10 mouse cellular contexts compared by ENCODE assay signal in the genomic region with DNA sequence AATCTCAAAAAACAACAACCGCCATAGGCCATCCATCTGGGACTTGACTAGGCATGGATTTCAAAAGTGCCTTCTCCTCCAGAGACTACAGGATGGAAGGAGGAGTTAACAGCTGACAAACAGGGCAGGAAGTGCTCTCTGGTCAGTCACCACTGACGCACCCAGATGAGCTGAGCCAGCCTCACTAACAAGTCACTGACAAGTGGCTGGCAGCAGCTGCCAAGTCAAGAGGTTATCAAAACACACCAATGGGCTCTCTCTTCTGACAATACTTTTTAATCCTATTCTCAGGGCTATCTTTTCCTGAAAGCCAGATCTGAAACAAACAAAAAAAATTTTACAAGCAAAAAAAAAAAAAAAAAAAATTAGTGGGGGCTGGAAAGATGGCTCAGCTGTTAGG. TPM values are rescaled to one million over a fixed set of nuclear protein-coding genes. Genes with fewer than 3 reads are reported as not detected.
DNase-seq lines count a peak whose midpoint lies in the region; ATAC-seq and TF ChIP-seq lines count a peak whose summit lies in the region.
"Had no signal": no experiment of that assay in that cellular context is flagged by ENCODE, and none has a peak within 500 bp of the region (broad histone marks: within the 10 kb centered on the region; RNA-seq: fewer than 3 reads in every experiment).

No protein-coding gene starts in this region.

- H3K27me3 ChIP-seq in lung, embryonic 14.5 days (ENCODE audit: insufficient read depth, low read length): peaks cover 11% of the 10 kb centered on the region
- peaks cover 26% of the 10 kb centered on the region; the same call in 1 of the 2 replicates for H3K27me3 ChIP-seq in heart, embryonic 10.5 days (ENCODE audit: insufficient read depth, poor library complexity, severe bottlenecking)
- 0 out of 2 replicates have a peak, but pooled peaks cover 6% of the 10 kb centered on the region for H3K27me3 ChIP-seq in forebrain, embryonic 14.5 days (replicated peaks; ENCODE audit: control insufficient read depth, insufficient read depth, low read length)

- peak; percentile 59 for DNase-seq in adrenal gland, postnatal 14 days
- no peak for DNase-seq in adrenal gland, postnatal 25 days
- DNase-seq in lung, embryonic 14.5 days: peak; percentile 53
- no peak for DNase-seq in lung, adult 2 months
- peak; percentile 81 for DNase-seq in heart, embryonic 10.5 days (ENCODE audit: low spot score)
- DNase-seq in layer of hippocampus, adult 18-20 months (ENCODE audit: low spot score in 2 of 2): no peak
- DNase-seq in forebrain, embryonic 14.5 days (ENCODE audit: low spot score): no peak
- DNase-seq in spleen, postnatal 4 days (ENCODE audit: low spot score in 2 of 2): no peak
- DNase-seq: thymus, postnatal 25 days had no signal

- no peaks in the 10 kb centered on the region for H3K36me3 ChIP-seq in lung, embryonic 14.5 days (ENCODE audit: insufficient read depth)
- H3K36me3 ChIP-seq in heart, embryonic 10.5 days: no peaks in the 10 kb centered on the region
- H3K36me3 ChIP-seq in forebrain, embryonic 14.5 days (ENCODE audit: control insufficient read depth, insufficient read depth, low read length): no peaks in the 10 kb centered on the region
- H3K36me3 ChIP-seq: embryonic facial prominence, embryonic 13.5 days had no signal

- H3K4me1 ChIP-seq in lung, embryonic 14.5 days (ENCODE audit: insufficient read depth): 0 out of 2 replicates have a peak, but pooled peaks cover 7% of the 10 kb centered on the region
- H3K4me1 ChIP-seq in lung, adult 2 months (ENCODE audit: control insufficient read depth, insufficient read depth, low read length): 0 out of 2 replicates have a peak, but pooled peaks cover 2% of the 10 kb centered on the region
- H3K4me1 ChIP-seq in heart, embryonic 10.5 days: peaks cover 35% of the 10 kb centered on the region
- peaks cover 7% of the 10 kb centered on the region; the same call in 1 of the 2 replicates for H3K4me1 ChIP-seq in forebrain, embryonic 14.5 days (ENCODE audit: control insufficient read depth, insufficient read depth, low read length)

- no peaks in the 10 kb centered on the region for H3K9me3 ChIP-seq in lung, embryonic 14.5 days (ENCODE audit: low read depth, low read length)
- no peaks in the 10 kb centered on the region for H3K9me3 ChIP-seq in heart, embryonic 10.5 days
- H3K9me3 ChIP-seq in forebrain, embryonic 14.5 days (replicated peaks; ENCODE audit: control insufficient read depth, low read length): no peaks in the 10 kb centered on the region
- H3K9me3 ChIP-seq: embryonic facial prominence, embryonic 13.5 days had no signal

- no peak for TF ChIP-seq CTCF in lung, embryonic 14.5 days (IDR thresholded peaks at IDR 0.05; ENCODE audit: low read depth)
- no peak for TF ChIP-seq CTCF in lung, adult 2 months (IDR thresholded peaks at IDR 0.05; ENCODE audit: insufficient read depth, low read length)

- TF ChIP-seq POLR2A in lung, adult 2 months (IDR thresholded peaks at IDR 0.05; ENCODE audit: borderline replicate concordance, extremely low read depth, low read depth, low read length): no peak

- peak; percentile 48; the same call in 1 of the 2 replicates for ATAC-seq in lung, embryonic 14.5 days (ENCODE audit: insufficient read depth)
- ATAC-seq in forebrain, embryonic 14.5 days: no peak

- H3K27ac ChIP-seq in lung, embryonic 14.5 days (ENCODE audit: low read depth): no peak overlapping the region
- H3K27ac ChIP-seq in heart, embryonic 10.5 days: no peak overlapping the region
- no peak overlapping the region for H3K27ac ChIP-seq in forebrain, embryonic 14.5 days (ENCODE audit: low read depth, low read length)
- H3K27ac ChIP-seq: embryonic facial prominence, embryonic 13.5 days had no signal

- H3K4me2 ChIP-seq in lung, embryonic 14.5 days: no peak overlapping the region
- no peak overlapping the region for H3K4me2 ChIP-seq in forebrain, embryonic 14.5 days (ENCODE audit: low read length)
- H3K4me2 ChIP-seq: embryonic facial prominence, embryonic 13.5 days had no signal

- no peak overlapping the region for H3K4me3 ChIP-seq in lung, embryonic 14.5 days (ENCODE audit: low read depth, low read length)
- no peak overlapping the region for H3K4me3 ChIP-seq in lung, adult 2 months (replicated peaks; ENCODE audit: extremely low read depth, low read depth, low read length)
- H3K4me3 ChIP-seq in heart, embryonic 10.5 days: no peak overlapping the region
- no peak overlapping the region for H3K4me3 ChIP-seq in forebrain, embryonic 14.5 days (ENCODE audit: low read depth, low read length)
- H3K4me3 ChIP-seq: embryonic facial prominence, embryonic 13.5 days had no signal

- WGBS in lung, embryonic 14.5 days: 25% methylated on average over 2 of the region's 2 CpGs
- WGBS in lung, adult 2 months: 14% methylated on average over 2 of the region's 2 CpGs
- WGBS in heart, embryonic 10.5 days: 24% methylated on average over 2 of the region's 2 CpGs
- WGBS in forebrain, embryonic 14.5 days: 85% methylated on average over 2 of the region's 2 CpGs

- H3K9ac ChIP-seq in lung, embryonic 14.5 days: no peak overlapping the region
- H3K9ac ChIP-seq in forebrain, embryonic 14.5 days (ENCODE audit: low read length): no peak overlapping the region
- H3K9ac ChIP-seq: embryonic facial prominence, embryonic 13.5 days had no signal

RNA-seq across cellular contexts. Expression of a gene that starts 6.3 kb away (rescaled TPM):
- 4.4 and 4.9 TPM in 2 replicates for total RNA-seq in adrenal gland, postnatal 14 days (2021)
- total RNA-seq in adrenal gland, postnatal 25 days (2021): 3.9 and 4.7 TPM in 2 replicates
- polyA plus RNA-seq in lung, embryonic 14.5 days (2014; fragmentation: Nextera tagmentation; extraction: Ambion mirVana): 15.7 and 17.7 TPM in 2 replicates
- 70.3 and 122 TPM in 2 replicates for polyA plus RNA-seq in lung, adult 2 months (2012; rRNA removed)
- 6.0 and 6.9 TPM in 2 replicates for polyA plus RNA-seq in heart, embryonic 10.5 days (2016; fragmentation: Nextera tagmentation; extraction: Ambion mirVana)
- 10 to 100 TPM; 33.5 to 35.0 TPM for total RNA-seq in layer of hippocampus, adult 18-20 months (2021)
- 33.3 and 45.7 TPM in 2 replicates for polyA plus RNA-seq in forebrain, embryonic 14.5 days (2014; fragmentation: Nextera tagmentation; extraction: Ambion mirVana)

Comparison
In these comparisons a context has a peak if more than half of its experiments do, and no peak if none do; other contexts are left out.
1. DNase-seq: peak in adrenal gland, postnatal 14 days (single experiment), lung, embryonic 14.5 days (single experiment) and heart, embryonic 10.5 days (single experiment); none in adrenal gland, postnatal 25 days (single experiment), lung, adult 2 months (single experiment), layer of hippocampus, adult 18-20 months (0 of 2), forebrain, embryonic 14.5 days (single experiment) and spleen, postnatal 4 days (0 of 2).